Mouse (Mus musculus): ENCODE results near the gene Tmem209. TPM values are rescaled to one million over a fixed set of nuclear protein-coding genes. Genes with fewer than 3 reads are reported as not detected.

Tmem209 gene
- polyA plus RNA-seq, 1 experiment: 126 TPM

GRCm38 (mm10) chr6:30552628-30553027 is 43.0 kb upstream of the Tmem209 start:
- Histone ChIP-seq H3K4me1 (ENCODE audit: control insufficient read depth, insufficient read depth, low read length) (no peaks in the 10 kb centered on the region), H3K27me3 (ENCODE audit: control insufficient read depth, insufficient read depth, low read length, poor library complexity, severe bottlenecking) (no peaks in the 10 kb centered on the region), H3K27ac (ENCODE audit: insufficient read depth, low read length) (no peak overlapping the region)

DNA sequence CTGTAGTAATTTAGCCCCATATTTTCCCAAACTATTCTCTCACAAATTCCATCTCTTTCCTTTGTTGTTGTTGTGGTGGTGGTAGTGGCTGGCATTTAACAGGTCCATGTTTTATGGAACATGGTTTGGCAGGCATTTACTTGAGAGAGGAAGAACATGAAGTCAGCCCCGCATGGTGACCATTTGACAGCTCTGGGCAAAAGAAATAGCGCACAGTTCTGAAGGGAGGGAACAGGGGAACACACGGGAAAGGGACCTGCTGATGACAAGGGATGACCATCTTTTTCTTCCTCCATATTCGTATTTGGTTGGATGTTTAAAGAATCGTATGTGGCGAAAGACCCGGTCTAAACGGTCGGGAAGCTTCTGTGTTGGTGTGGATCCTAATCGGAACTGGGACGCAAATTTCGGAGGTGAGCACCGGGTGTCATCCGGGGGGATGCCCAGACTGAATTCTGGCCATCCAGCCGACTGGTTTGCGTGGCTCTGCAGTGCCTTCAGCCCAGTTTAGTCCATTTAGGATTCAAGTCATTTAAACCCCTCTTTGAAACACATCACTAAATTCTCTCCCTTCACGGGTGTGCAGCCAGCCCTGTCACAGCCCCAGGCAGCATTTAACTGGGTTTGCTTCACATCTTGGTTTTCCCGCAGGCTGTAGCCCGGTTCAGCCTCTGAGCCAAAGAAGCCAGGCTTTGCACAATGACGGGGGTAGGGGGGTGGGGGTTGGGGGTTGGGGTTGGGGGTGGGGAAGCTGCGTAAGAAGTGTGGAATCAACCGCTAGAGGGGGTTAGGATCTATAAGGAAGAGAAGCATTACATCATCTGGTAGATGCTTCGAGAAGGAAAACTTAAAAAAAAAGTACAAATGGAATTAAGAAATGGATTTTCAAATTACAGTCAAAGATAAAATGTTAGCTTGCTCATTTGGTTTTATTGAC is 42.3 kb upstream of the Tmem209 start:
- 0 out of 2 replicates have a peak overlapping the region, but pooled peaks have one; percentile 4 for H3K4me3 ChIP-seq (ENCODE audit: low read depth, low read length)
- no peaks in the 10 kb centered on the region for H3K4me1 ChIP-seq (ENCODE audit: control insufficient read depth, insufficient read depth, low read length)
- TF ChIP-seq POLR2A (IDR thresholded peaks at IDR 0.05; ENCODE audit: insufficient read depth, low read length) (no peak), CTCF (IDR thresholded peaks at IDR 0.05; ENCODE audit: low read depth, low read length) (no peak), EP300 (IDR thresholded peaks at IDR 0.05; ENCODE audit: insufficient read depth, low read depth, low read length) (no peak)
- no peak overlapping the region for H3K9ac ChIP-seq (ENCODE audit: low read depth, poor library complexity, severe bottlenecking)
- H3K36me3 ChIP-seq (ENCODE audit: control insufficient read depth, insufficient read depth, low read length, poor library complexity, severe bottlenecking): no peaks in the 10 kb centered on the region
- no peaks in the 10 kb centered on the region for H3K27me3 ChIP-seq (ENCODE audit: control insufficient read depth, insufficient read depth, low read length, poor library complexity, severe bottlenecking)
- H3K27ac ChIP-seq (ENCODE audit: insufficient read depth, low read length): no peak overlapping the region
- H3K9me3 ChIP-seq (replicated peaks; ENCODE audit: control insufficient read depth, insufficient read depth, low read length, poor library complexity, severe bottlenecking): no peaks in the 10 kb centered on the region

More at GRCm38 (mm10) chr6:30552628-30553027, 43.0 kb upstream of the Tmem209 start:
- Histone ChIP-seq H3K9ac (ENCODE audit: low read depth, poor library complexity, severe bottlenecking) (no peak overlapping the region), H3K36me3 (ENCODE audit: control insufficient read depth, insufficient read depth, low read length, poor library complexity, severe bottlenecking) (no peaks in the 10 kb centered on the region), H3K9me3 (replicated peaks; ENCODE audit: control insufficient read depth, insufficient read depth, low read length, poor library complexity, severe bottlenecking) (no peaks in the 10 kb centered on the region), H3K4me3 (ENCODE audit: low read depth, low read length) (no peak overlapping the region)
- TF ChIP-seq POLR2A (IDR thresholded peaks at IDR 0.05; ENCODE audit: insufficient read depth, low read length) (no peak), EP300 (IDR thresholded peaks at IDR 0.05; ENCODE audit: insufficient read depth, low read depth, low read length) (no peak), CTCF (IDR thresholded peaks at IDR 0.05; ENCODE audit: low read depth, low read length) (no peak)

GRCm38 (mm10) chr6:30551193-30551515 is 41.6 kb upstream of the Tmem209 start:
- H3K27ac ChIP-seq (ENCODE audit: insufficient read depth, low read length): no peak overlapping the region
- no peaks in the 10 kb centered on the region for H3K36me3 ChIP-seq (ENCODE audit: control insufficient read depth, insufficient read depth, low read length, poor library complexity, severe bottlenecking)
- no peaks in the 10 kb centered on the region for H3K27me3 ChIP-seq (ENCODE audit: control insufficient read depth, insufficient read depth, low read length, poor library complexity, severe bottlenecking)
- no peaks in the 10 kb centered on the region for H3K9me3 ChIP-seq (replicated peaks; ENCODE audit: control insufficient read depth, insufficient read depth, low read length, poor library complexity, severe bottlenecking)
- H3K4me1 ChIP-seq (ENCODE audit: control insufficient read depth, insufficient read depth, low read length): no peaks in the 10 kb centered on the region
- TF ChIP-seq CTCF (IDR thresholded peaks at IDR 0.05; ENCODE audit: low read depth, low read length) (no peak), EP300 (IDR thresholded peaks at IDR 0.05; ENCODE audit: insufficient read depth, low read depth, low read length) (no peak), POLR2A (IDR thresholded peaks at IDR 0.05; ENCODE audit: insufficient read depth, low read length) (no peak)
- H3K9ac ChIP-seq (ENCODE audit: low read depth, poor library complexity, severe bottlenecking): no peak overlapping the region
- H3K4me3 ChIP-seq (ENCODE audit: low read depth, low read length): no peak overlapping the region

GRCm38 (mm10) chr6:30550496-30551192 is 41.1 kb upstream of the Tmem209 start:
- no peaks in the 10 kb centered on the region for H3K4me1 ChIP-seq (ENCODE audit: control insufficient read depth, insufficient read depth, low read length)
- no peak overlapping the region for H3K4me3 ChIP-seq (ENCODE audit: low read depth, low read length)
- H3K27me3 ChIP-seq (ENCODE audit: control insufficient read depth, insufficient read depth, low read length, poor library complexity, severe bottlenecking): no peaks in the 10 kb centered on the region
- H3K9ac ChIP-seq (ENCODE audit: low read depth, poor library complexity, severe bottlenecking): no peak overlapping the region
- H3K27ac ChIP-seq (ENCODE audit: insufficient read depth, low read length): no peak overlapping the region
- no peaks in the 10 kb centered on the region for H3K36me3 ChIP-seq (ENCODE audit: control insufficient read depth, insufficient read depth, low read length, poor library complexity, severe bottlenecking)
- TF ChIP-seq POLR2A (IDR thresholded peaks at IDR 0.05; ENCODE audit: insufficient read depth, low read length) (no peak), EP300 (IDR thresholded peaks at IDR 0.05; ENCODE audit: insufficient read depth, low read depth, low read length) (no peak), CTCF (IDR thresholded peaks at IDR 0.05; ENCODE audit: low read depth, low read length) (no peak)
- no peaks in the 10 kb centered on the region for H3K9me3 ChIP-seq (replicated peaks; ENCODE audit: control insufficient read depth, insufficient read depth, low read length, poor library complexity, severe bottlenecking)

DNA sequence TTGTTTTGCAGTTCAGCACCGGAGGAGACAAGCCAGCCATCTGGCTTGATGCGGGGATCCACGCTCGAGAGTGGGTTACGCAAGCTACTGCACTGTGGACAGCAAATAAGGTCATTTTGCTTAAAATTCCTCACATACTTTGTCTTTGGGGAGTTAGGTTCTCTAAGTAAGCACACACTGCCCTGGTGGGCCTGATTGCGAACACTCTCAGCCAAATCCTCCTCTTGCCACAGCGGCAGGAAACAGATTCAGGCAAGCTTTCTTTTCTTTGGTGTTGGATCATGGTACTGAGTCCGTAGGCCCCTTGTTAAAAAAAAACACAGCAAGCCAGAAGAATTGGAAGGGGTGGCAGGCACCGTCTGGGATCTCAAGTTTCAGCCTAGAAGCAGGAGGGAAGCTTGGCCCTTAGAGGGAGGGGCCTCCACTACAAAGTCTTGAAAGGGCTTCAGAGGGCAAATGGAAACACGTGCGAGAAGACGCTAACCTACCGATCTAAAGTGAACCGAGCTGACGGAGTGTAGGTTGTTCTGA is 39.7 kb upstream of the Tmem209 start:
- H3K27ac ChIP-seq (ENCODE audit: insufficient read depth, low read length): peak overlapping the region; percentile 53; the same call in 1 of the 2 replicates
- H3K4me3 ChIP-seq (ENCODE audit: low read depth, low read length): no peak overlapping the region
- H3K9me3 ChIP-seq (replicated peaks; ENCODE audit: control insufficient read depth, insufficient read depth, low read length, poor library complexity, severe bottlenecking): no peaks in the 10 kb centered on the region
- H3K9ac ChIP-seq (ENCODE audit: low read depth, poor library complexity, severe bottlenecking): peak overlapping the region; percentile 15; the same call in 1 of the 2 replicates
- no peaks in the 10 kb centered on the region for H3K36me3 ChIP-seq (ENCODE audit: control insufficient read depth, insufficient read depth, low read length, poor library complexity, severe bottlenecking)
- no peaks in the 10 kb centered on the region for H3K4me1 ChIP-seq (ENCODE audit: control insufficient read depth, insufficient read depth, low read length)
- TF ChIP-seq CTCF (IDR thresholded peaks at IDR 0.05; ENCODE audit: low read depth, low read length) (no peak), EP300 (IDR thresholded peaks at IDR 0.05; ENCODE audit: insufficient read depth, low read depth, low read length) (no peak), POLR2A (IDR thresholded peaks at IDR 0.05; ENCODE audit: insufficient read depth, low read length) (no peak)
- H3K27me3 ChIP-seq (ENCODE audit: control insufficient read depth, insufficient read depth, low read length, poor library complexity, severe bottlenecking): no peaks in the 10 kb centered on the region
